Mouse (Mus musculus) B cell, adult (primary cell): ENCODE results near the gene Cmtr2. TPM values are rescaled to one million over a fixed set of nuclear protein-coding genes. Genes with fewer than 3 reads are reported as not detected.

ENCODE experiments used
- total RNA-seq: library from RNA; stranded (reverse); gene quantifications from 4 replicates; pipeline ENCODE4 v1.2.4, GENCODE M21; 2023; ENCODE audit not compliant: inconsistent age

Cmtr2 gene
- 13.5 to 16.0 TPM (median 15.3 TPM) in 4 replicates for total RNA-seq

GRCm38 (mm10) chr8:110215365-110215764, at the start of gene Cmtr2:
Gene Cmtr2 (plus strand): TSS chr8:110215665.

GRCm38 (mm10) chr8:110168046-110168445, 47.4 kb upstream of the Cmtr2 start, which contains the start of gene Calb2:
Gene Calb2 (minus strand): TSS chr8:110168210.

DNA sequence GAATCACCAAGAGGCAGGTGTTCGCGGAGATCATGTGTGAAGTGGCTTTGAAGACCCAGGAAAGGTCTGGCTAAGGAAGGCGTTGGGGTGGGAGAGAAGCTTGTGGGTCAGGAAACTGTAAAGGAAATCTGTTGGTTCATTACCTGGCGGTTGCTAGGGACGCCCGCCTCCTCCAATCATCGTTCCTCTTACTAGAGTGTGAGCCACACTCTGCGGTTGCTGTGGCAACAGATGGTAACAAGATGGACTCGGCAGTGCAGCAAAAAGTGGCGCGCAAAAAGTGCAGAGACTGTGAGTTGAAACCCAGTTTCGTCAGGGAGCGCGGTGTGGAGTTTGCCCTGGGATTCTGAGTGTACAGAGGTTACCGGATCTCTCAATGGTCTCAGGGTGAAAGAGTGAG, 51.3 kb downstream of the Cmtr2 start, which contains the start of gene Hydin:
TSS of gene Hydin (plus strand) at position 237 of the 400 bp plus-strand sequence.

Other genes with a start within 250 kb of the Cmtr2 start
- not detected in 4 replicates for gene Tat, start 225.2 kb upstream of the Cmtr2 start, total RNA-seq
- gene Chst4, start 175.9 kb upstream of the Cmtr2 start, total RNA-seq: not detected in 4 replicates
- 5.8 to 6.3 TPM (median 6.1 TPM) in 4 replicates for gene Zfp612, start 135.9 kb upstream of the Cmtr2 start, total RNA-seq
- gene Gm21964, start 114.5 kb upstream of the Cmtr2 start, total RNA-seq: not detected in 4 replicates
- not detected in 4 replicates for gene Gm17720, start 112.9 kb upstream of the Cmtr2 start, total RNA-seq
- gene Calb2, start 47.5 kb upstream of the Cmtr2 start, total RNA-seq: not detected in 4 replicates
- gene Hydin, start 51.3 kb downstream of the Cmtr2 start, total RNA-seq: not detected in 4 replicates